Mouse (Mus musculus) heart, adult 18-20 months (tissue): ENCODE results near the gene Fam118b. TPM values are rescaled to one million over a fixed set of nuclear protein-coding genes. Genes with fewer than 3 reads are reported as not detected.

Experiments used
- DNase-seq, 2 experiments: peaks; one replicate each; pipeline ENCODE4 v3.0.0; 2021 to 2022; ENCODE audit warnings: mixed read lengths in 1 of 2
- total RNA-seq, 2 experiments: library from RNA; stranded (reverse); gene quantifications; 2 replicates each; pipeline ENCODE4 v1.2.3; 2021

The Fam118b gene
- total RNA-seq, 2 experiments from 2014 or later, result 12.0 to 15.7 TPM

- no peak for DNase-seq
These were observed 69.3 kb downstream of the Fam118b start for GRCm38 (mm10) chr9:35198351-35198750.

- DNase-seq, result no peak
These were observed 70.0 kb downstream of the Fam118b start for GRCm38 (mm10) chr9:35197625-35198024.

- DNase-seq, result no peak
These were observed 73.6 kb downstream of the Fam118b start for GRCm38 (mm10) chr9:35194048-35194447.

GRCm38 (mm10) chr9:35192983-35193542, 74.5 kb downstream of the Fam118b start:
- no peak for DNase-seq

- peak in 1 of 2 experiments; percentile 37 for DNase-seq
These were observed 78.9 kb downstream of the Fam118b start for GRCm38 (mm10) chr9:35188700-35189099.

- DNase-seq, result no peak
These were observed 80.2 kb downstream of the Fam118b start for GRCm38 (mm10) chr9:35187351-35187903.

GRCm38 (mm10) chr9:35186430-35186829, 81.2 kb downstream of the Fam118b start:
- DNase-seq, result no peak

GRCm38 (mm10) chr9:35183359-35183758, 84.2 kb downstream of the Fam118b start:
- DNase-seq, result peak in 1 of 2 experiments; percentile 35

- no peak for DNase-seq
These were observed 84.8 kb downstream of the Fam118b start for GRCm38 (mm10) chr9:35182832-35183231.

- DNase-seq, result no peak
These were observed 91.4 kb downstream of the Fam118b start for GRCm38 (mm10) chr9:35176124-35176659.

GRCm38 (mm10) chr9:35175251-35176123, 92.1 kb downstream of the Fam118b start, which contains the start of gene Dcps:
Dcps (minus strand) TSS chr9:35176061.
- peak; percentile 96 to 97 for DNase-seq

GRCm38 (mm10) chr9:35173331-35173730, 94.3 kb downstream of the Fam118b start:
- no peak for DNase-seq

- no peak for DNase-seq
These were observed 97.5 kb downstream of the Fam118b start for GRCm38 (mm10) chr9:35170071-35170470.

Other genes with a start within 250 kb of the Fam118b start
- gene St3gal4, start 148.5 kb downstream of the Fam118b start, total RNA-seq, result 10 to 100 TPM; 24.1 to 26.0 TPM
- gene Dcps, start 91.7 kb downstream of the Fam118b start, total RNA-seq, result 10 to 100 TPM; 12.8 to 16.8 TPM
- gene Srpr, start 67.6 kb downstream of the Fam118b start, total RNA-seq, result 10 to 100 TPM; 81.3 to 90.0 TPM
- 1 to 10 TPM; 4.3 to 6.0 TPM for gene Tirap, start 67.5 kb downstream of the Fam118b start, total RNA-seq
- 10 to 100 TPM; 75.0 to 83.1 TPM for gene Foxred1, start 56.8 kb downstream of the Fam118b start, total RNA-seq
- gene Rpusd4, start 60 bp upstream of the Fam118b start, total RNA-seq, result 10 to 100 TPM; 14.9 to 16.3 TPM
- 1 to 10 TPM; 9.0 to 9.2 TPM for gene Cdon, start 153.3 kb upstream of the Fam118b start, total RNA-seq